Mouse (Mus musculus): ENCODE results near the gene Opcml. TPM values are rescaled to one million over a fixed set of nuclear protein-coding genes. Genes with fewer than 3 reads are reported as not detected.
A peak's percentile ranks its signal among the peaks of the same experiment; 100 is the strongest.

Gene Opcml
- polyA plus RNA-seq, 1 experiment from 2014 or later, result 13.5 TPM

DNA sequence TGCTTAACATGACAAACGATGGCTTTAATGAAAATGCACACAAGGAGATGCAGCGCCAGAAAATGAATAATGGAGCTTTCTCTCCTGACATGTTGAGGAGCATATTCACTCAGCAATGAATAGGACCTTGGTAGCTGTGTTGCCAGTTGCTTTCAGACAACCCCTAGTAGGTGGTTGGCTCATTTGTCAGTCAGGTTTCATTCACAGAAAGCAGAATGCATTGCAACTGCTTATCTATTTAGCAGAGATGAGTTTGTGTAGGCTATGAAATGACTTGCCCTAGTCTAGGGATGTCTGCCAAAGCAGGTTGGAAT lies 574.5 kb downstream of the Opcml start:
- Histone ChIP-seq H3K27me3 (no peaks in the 10 kb centered on the region), H3K9me3 (no peaks in the 10 kb centered on the region), H3K27ac (replicated peaks) (no peak overlapping the region), H3K9ac (no peak overlapping the region), H3K4me2 (no peak overlapping the region), H3K4me3 (no peak overlapping the region), H3K4me1 (replicated peaks) (peaks cover 4% of the 10 kb centered on the region; the same call in 1 of the 2 replicates), H3K36me3 (no peaks in the 10 kb centered on the region)
- ATAC-seq (ENCODE audit: low read depth), result no peak
- 62% methylated on average over 2 of the region's 2 CpGs for WGBS

DNA sequence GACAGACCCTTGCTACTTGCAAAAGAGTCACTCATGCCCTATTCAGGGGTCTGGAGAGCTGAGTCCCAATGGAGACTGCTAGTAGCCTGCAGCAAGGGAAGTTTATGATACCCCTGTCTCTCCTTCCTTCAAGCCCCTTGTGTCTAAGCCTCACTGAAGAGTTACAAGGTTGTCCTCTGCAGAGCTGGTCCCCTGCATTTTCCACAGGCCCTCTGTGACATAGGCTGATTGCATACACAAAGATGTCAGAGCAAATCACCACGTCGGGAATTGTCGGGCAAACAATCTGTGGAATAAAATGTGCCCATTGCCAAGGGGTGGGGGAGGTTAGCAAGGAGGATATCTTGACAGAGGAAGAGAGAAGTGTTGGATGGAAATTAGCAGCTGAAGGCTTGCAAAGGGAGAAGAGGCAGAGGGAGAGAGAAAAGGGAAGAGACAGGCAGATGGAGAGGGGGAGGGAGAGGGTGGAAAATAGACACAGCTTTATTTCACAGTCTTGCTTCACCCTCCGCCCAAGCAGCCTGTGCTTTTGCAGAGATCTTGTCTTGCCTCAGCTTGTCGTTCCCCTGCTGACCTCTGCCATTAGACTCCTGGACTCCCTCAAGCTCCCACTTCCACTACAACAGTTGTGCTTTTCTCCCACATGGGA lies 596.1 kb downstream of the Opcml start:
- Histone ChIP-seq H3K36me3 (no peaks in the 10 kb centered on the region), H3K27ac (replicated peaks) (no peak overlapping the region), H3K4me1 (replicated peaks) (peaks cover 8% of the 10 kb centered on the region; the same call in 1 of the 2 replicates), H3K4me2 (no peak overlapping the region), H3K27me3 (no peaks in the 10 kb centered on the region), H3K4me3 (no peak overlapping the region), H3K9me3 (no peaks in the 10 kb centered on the region), H3K9ac (no peak overlapping the region)
- no peak for ATAC-seq (ENCODE audit: low read depth)
- 50% methylated on average over 5 of the region's 5 CpGs for WGBS

DNA sequence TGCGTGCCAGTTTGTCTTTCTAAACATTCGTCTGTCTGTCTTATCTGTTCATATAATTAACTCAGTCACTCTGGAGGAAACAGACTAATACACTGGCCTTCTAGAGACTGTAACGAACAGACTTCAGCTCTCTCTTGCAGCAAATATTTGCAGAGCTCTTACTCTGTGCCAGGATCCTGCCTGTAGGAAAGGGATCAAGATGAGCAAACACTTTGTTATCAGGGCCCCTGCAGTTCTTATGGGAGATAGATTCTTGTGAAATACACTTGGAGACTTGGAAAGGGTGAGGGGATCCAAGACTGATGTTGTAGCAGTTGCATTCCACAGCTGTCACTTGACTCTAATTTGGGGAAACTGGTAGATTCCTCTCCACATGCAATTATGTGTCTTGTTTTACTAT lies 604.6 kb downstream of the Opcml start:
- no peak overlapping the region for H3K4me3 ChIP-seq

DNA sequence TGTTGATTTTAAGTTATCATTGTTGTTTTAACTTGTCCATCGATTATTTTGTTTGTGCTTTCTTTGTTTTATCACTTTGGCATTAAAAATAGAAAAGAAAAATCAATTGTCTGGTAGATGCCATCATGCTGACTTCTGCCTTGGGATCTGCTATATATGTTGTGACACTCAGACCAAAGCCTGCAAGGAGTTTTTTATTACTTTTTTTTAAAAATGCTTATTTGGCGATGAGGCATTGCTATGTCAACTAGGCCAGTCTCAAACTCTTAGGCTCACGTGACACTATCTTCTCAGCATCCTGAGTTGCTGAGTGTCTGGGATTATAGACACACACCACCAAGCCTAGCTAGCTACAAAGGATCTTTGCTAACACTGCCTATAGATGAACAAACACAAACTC lies 605.1 kb downstream of the Opcml start:
- no peak overlapping the region for H3K27ac ChIP-seq (replicated peaks)
- WGBS, result 89% methylated on average over 3 of the region's 3 CpGs
- H3K27me3 ChIP-seq, result no peaks in the 10 kb centered on the region; the same call in 1 of the 2 replicates
- H3K9me3 ChIP-seq, result no peaks in the 10 kb centered on the region
- H3K4me2 ChIP-seq, result no peak overlapping the region
- H3K4me1 ChIP-seq (replicated peaks), result no peaks in the 10 kb centered on the region
- no peak overlapping the region for H3K4me3 ChIP-seq
- no peaks in the 10 kb centered on the region for H3K36me3 ChIP-seq
- ATAC-seq (ENCODE audit: low read depth), result no peak
- no peak overlapping the region for H3K9ac ChIP-seq

More for the DNA sequence above, 604.6 kb downstream of the Opcml start:
- 53% methylated on average over 3 of the region's 3 CpGs for WGBS
- Histone ChIP-seq H3K4me1 (replicated peaks) (no peaks in the 10 kb centered on the region), H3K9ac (no peak overlapping the region), H3K9me3 (no peaks in the 10 kb centered on the region), H3K27me3 (no peaks in the 10 kb centered on the region; the same call in 1 of the 2 replicates), H3K4me2 (no peak overlapping the region), H3K27ac (replicated peaks) (no peak overlapping the region), H3K36me3 (no peaks in the 10 kb centered on the region)
- no peak for ATAC-seq (ENCODE audit: low read depth)

DNA sequence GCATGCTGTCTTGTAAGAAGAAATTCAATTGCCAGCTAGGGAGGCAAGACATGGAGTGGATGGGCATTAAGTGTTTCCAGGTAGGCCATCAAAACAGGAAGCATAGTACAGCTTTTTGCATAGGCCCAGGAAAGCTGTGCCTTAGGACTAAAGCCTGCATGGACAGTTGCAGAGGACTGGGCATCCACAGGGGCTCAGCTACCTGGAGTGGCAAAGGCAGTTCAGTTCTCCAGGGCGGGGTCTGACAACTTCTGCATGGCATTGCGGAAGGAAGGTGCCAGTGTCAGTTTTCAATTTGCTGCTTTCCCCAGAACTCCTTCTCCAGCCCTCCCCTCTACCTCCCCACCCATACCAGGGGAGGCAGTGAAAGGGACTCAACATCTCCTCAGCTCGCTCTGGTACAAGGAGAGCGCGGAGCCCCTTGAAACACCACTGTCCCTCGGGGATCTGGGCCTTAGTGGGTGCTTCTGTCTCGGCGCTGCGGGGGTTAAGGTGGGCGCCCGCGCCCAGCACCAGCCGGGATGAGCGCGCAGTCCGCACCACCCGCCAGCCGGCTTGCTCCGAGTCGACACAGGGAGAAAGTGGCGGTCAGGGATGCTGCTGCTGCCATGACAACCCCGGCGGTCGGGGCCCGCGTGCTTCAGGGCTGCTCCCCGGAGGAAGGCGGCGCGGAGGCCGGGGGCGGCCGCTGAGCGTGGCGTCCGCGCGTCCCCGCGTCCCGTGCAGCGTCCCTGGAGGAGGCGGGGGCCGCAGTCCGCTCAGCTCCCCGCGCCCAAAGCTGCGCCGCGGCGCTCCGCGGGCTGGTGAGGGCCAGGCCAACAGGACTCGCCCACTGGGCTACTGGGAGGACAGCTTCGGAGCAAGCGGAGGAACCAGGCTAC lies 612.4 kb downstream of the Opcml start:
- peak overlapping the region; percentile 98 for H3K4me2 ChIP-seq
- ATAC-seq (ENCODE audit: low read depth), result peak; percentile 83
- no peaks in the 10 kb centered on the region for H3K36me3 ChIP-seq
- H3K27ac ChIP-seq (replicated peaks), result peak overlapping the region; percentile 54; the same call in 1 of the 2 replicates
- peaks cover 20% of the 10 kb centered on the region for H3K27me3 ChIP-seq
- H3K4me1 ChIP-seq (replicated peaks), result peaks cover 30% of the 10 kb centered on the region
- no peaks in the 10 kb centered on the region for H3K9me3 ChIP-seq
- H3K9ac ChIP-seq, result peak overlapping the region; percentile 74
- H3K4me3 ChIP-seq, result peak overlapping the region; percentile 59
- under 1% methylated on average over 54 of the region's 56 CpGs for WGBS

DNA sequence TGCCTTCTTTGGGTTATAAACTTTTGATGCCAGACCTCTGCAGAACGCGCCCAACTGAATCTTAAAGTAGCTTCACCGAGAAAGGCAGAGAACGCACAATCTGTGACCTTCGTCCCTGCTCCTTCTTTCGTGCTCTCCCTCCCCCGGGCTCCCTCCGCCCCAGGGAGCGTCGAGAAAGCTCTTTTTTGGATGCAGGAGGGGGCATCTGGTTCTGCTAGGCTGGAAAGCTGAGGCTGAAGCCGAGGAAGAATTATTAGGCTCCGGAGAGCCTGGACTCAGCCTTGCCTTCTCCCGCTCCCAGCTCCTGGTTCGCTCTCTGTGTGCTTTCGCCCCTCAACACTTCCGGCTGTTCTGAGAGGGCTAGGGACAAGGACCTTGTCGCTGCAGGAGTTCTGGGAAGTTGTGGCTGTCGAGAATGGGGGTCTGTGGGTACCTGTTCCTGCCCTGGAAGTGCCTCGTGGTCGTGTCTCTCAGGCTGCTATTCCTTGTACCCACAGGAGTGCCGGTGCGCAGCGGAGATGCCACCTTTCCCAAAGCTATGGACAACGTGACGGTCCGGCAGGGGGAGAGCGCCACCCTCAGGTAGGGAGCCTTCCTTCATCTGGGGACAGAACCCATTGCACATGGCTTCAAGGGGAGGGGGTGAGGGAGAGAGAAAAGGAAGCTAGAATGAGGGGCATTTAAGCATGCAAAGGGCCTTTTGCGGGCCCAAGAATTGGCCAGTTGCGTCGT lies 613.4 kb downstream of the Opcml start:
- Histone ChIP-seq H3K27ac (replicated peaks) (peak overlapping the region; percentile 54; the same call in 1 of the 2 replicates), H3K4me1 (replicated peaks) (peaks cover 30% of the 10 kb centered on the region), H3K9ac (peak overlapping the region; percentile 74), H3K4me3 (peak overlapping the region; percentile 59), H3K4me2 (peak overlapping the region; percentile 98), H3K36me3 (no peaks in the 10 kb centered on the region), H3K9me3 (no peaks in the 10 kb centered on the region), H3K27me3 (peaks cover 20% of the 10 kb centered on the region)
- peak; percentile 42; the same call in 1 of the 2 replicates for ATAC-seq (ENCODE audit: low read depth)
- WGBS, result 1% methylated on average over 30 of the region's 30 CpGs

DNA sequence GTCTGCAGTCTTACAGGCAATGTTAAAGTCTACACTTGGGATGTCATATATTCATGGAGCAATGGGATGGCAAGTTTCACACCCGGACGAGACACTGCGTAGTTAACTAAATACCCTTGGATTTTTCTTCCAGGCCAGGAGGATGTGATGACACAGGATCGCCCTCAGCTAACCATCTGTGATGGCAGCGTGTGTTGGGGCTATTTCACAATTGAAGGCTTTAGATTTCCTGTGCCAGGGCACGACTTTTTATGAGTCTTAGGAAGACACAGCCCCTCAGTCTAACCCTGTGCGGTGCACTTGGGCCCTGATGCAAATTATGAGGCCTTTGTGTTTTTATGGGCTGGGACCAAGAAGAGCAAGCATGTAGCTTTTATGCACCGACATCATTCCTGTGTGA lies 614.0 kb downstream of the Opcml start:
- H3K27me3 ChIP-seq, result peaks cover 20% of the 10 kb centered on the region
- WGBS, result 35% methylated on average over 8 of the region's 8 CpGs
- ATAC-seq (ENCODE audit: low read depth), result no peak; the same call in 1 of the 2 replicates
- H3K9ac ChIP-seq, result peak overlapping the region; percentile 74
- H3K4me1 ChIP-seq (replicated peaks), result peaks cover 30% of the 10 kb centered on the region
- H3K9me3 ChIP-seq, result no peaks in the 10 kb centered on the region
- peak overlapping the region; percentile 59 for H3K4me3 ChIP-seq
- H3K27ac ChIP-seq (replicated peaks), result peak overlapping the region; percentile 54
- no peaks in the 10 kb centered on the region for H3K36me3 ChIP-seq
- H3K4me2 ChIP-seq, result peak overlapping the region; percentile 98

DNA sequence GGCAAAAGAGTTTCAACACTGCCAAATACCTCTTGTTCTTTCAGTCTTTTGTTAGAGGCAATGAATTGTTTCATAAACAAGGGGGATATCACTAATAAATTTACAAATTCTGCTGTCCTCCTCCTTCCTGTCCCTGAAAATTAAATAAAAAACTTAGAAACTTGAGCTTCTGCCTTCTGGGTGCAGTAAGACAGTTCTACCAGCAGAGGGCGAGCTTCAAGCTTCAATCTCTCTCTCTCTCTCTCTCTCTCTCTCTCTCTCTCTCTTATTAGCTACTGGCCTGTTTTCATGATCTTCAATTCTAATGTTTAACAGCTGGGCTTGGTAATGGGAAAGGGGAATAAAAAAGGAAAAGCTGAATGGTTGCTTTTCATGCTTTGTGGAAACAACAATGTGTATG lies 615.2 kb downstream of the Opcml start:
- WGBS, result 0% methylated on average over 1 of the region's 1 CpGs
- no peak for ATAC-seq (ENCODE audit: low read depth)
- H3K4me1 ChIP-seq (replicated peaks), result peaks cover 30% of the 10 kb centered on the region
- H3K9me3 ChIP-seq, result no peaks in the 10 kb centered on the region
- H3K4me3 ChIP-seq, result no peak overlapping the region
- no peak overlapping the region for H3K9ac ChIP-seq
- H3K36me3 ChIP-seq, result no peaks in the 10 kb centered on the region
- H3K27ac ChIP-seq (replicated peaks), result peak overlapping the region; percentile 54; the same call in 1 of the 2 replicates
- peaks cover 20% of the 10 kb centered on the region for H3K27me3 ChIP-seq
- peak overlapping the region; percentile 98; the same call in 1 of the 2 replicates for H3K4me2 ChIP-seq

DNA sequence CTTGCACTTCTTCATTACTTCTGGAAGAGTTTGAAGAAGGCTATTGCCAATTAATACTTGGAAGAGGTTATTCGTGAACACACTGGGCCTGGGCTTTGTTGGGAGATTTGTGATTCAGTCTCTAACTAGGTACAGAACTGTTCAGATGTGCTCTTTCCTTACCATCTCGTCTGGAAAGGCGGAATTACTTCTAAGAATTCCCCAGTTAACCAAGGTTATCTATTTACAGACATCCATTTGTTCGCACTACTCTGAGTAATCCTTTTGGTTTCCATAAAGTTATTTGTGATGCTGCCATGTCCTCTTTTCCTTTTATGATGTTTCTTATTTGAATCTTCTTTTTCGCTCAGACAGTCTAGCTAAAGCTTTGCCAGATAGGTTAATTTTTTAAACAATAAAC lies 630.2 kb downstream of the Opcml start:
- Histone ChIP-seq H3K4me3 (no peak overlapping the region), H3K27ac (replicated peaks) (no peak overlapping the region), H3K36me3 (no peaks in the 10 kb centered on the region), H3K27me3 (no peaks in the 10 kb centered on the region), H3K9ac (no peak overlapping the region), H3K9me3 (no peaks in the 10 kb centered on the region), H3K4me2 (no peak overlapping the region), H3K4me1 (replicated peaks) (no peaks in the 10 kb centered on the region)
- no peak for ATAC-seq (ENCODE audit: low read depth)
- 85% methylated on average over 5 of the region's 5 CpGs for WGBS

DNA sequence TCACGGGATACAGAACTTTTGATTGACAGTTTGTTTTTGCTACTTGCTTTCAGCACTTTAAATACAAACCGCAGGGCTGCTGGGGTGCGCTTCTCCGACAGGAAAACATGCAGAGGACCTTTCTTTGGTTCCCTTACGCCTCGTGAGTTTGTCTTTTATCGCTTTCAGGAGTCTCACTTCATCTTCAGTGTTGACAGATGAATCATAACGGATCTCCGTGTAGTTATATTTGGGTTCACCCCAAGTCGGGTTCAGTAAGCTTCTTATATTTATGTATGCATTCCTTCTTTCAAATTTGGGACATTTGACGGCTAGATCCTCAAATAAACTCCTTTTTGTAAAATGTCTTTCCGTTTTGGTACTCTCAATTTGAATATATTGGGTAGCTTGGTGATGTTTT lies 632.8 kb downstream of the Opcml start:
- Histone ChIP-seq H3K27me3 (no peaks in the 10 kb centered on the region), H3K9ac (no peak overlapping the region), H3K27ac (replicated peaks) (no peak overlapping the region), H3K9me3 (no peaks in the 10 kb centered on the region), H3K4me1 (replicated peaks) (no peaks in the 10 kb centered on the region; the same call in 1 of the 2 replicates), H3K4me2 (no peak overlapping the region), H3K4me3 (no peak overlapping the region), H3K36me3 (no peaks in the 10 kb centered on the region)
- 73% methylated on average over 12 of the region's 12 CpGs for WGBS
- ATAC-seq (ENCODE audit: low read depth), result no peak

DNA sequence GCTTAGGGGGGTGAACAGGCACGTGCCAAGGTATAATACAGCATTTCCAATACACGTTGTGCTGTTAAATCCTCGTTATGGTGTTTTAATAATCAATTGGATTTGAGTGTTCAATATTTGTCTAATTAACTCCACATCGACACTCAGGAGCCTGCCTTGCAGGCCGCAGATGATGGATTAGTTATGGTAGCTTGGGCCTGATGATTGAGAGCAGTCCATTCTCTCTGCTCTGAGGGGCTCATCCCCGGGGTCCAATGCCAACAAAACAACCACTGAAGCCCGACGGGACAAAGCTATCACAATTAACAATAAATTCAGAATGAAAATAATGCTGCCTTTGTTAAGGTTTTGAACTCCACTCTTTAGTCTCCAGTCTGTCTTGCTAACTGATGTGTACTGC lies 641.6 kb downstream of the Opcml start:
- H3K4me2 ChIP-seq, result no peak overlapping the region
- no peaks in the 10 kb centered on the region for H3K27me3 ChIP-seq
- no peaks in the 10 kb centered on the region for H3K36me3 ChIP-seq
- H3K4me1 ChIP-seq (replicated peaks), result peaks cover 7% of the 10 kb centered on the region; the same call in 1 of the 2 replicates
- H3K9me3 ChIP-seq, result no peaks in the 10 kb centered on the region
- H3K27ac ChIP-seq (replicated peaks), result no peak overlapping the region
- no peak overlapping the region for H3K9ac ChIP-seq
- no peak overlapping the region for H3K4me3 ChIP-seq
- ATAC-seq (ENCODE audit: low read depth), result no peak
- WGBS, result 24% methylated on average over 8 of the region's 8 CpGs

DNA sequence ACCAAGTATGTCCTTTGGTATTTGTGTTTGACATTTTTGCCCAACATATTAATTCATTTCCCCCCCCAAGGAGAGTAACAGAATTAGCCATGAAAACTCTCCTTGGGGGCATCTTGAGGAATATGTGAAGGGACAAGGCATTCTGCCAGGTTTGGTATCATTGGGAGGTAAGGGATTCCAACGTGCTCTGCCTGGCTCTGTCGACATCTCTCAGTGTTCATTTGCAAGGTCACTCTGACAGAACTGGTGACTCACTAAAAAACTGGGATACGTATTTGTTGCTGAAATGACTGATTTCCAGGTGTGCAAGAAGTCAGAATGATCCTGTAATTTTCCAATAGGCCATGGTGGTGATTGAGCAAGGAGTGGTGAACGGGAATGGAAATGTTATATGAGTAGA lies 648.2 kb downstream of the Opcml start:
- peaks cover 28% of the 10 kb centered on the region for H3K4me1 ChIP-seq (replicated peaks)
- H3K9ac ChIP-seq, result no peak overlapping the region
- H3K4me3 ChIP-seq, result no peak overlapping the region
- no peak overlapping the region for H3K4me2 ChIP-seq
- H3K27ac ChIP-seq (replicated peaks), result no peak overlapping the region
- H3K27me3 ChIP-seq, result no peaks in the 10 kb centered on the region
- no peaks in the 10 kb centered on the region for H3K9me3 ChIP-seq
- WGBS, result 85% methylated on average over 4 of the region's 4 CpGs
- ATAC-seq (ENCODE audit: low read depth), result no peak
- no peaks in the 10 kb centered on the region for H3K36me3 ChIP-seq

Measured in neural tube, embryonic 13.5 days (tissue).